Mouse (Mus musculus): ENCODE data around the gene Pde6h. TPM values are rescaled to one million over a fixed set of nuclear protein-coding genes. Genes with fewer than 3 reads are reported as not detected.
"Not testable (repeated sequence)": the region's sequence is repeated elsewhere in the genome, so short reads cannot be mapped to it uniquely, and the experiment has no call there.

The Pde6h gene
- 0.50 and 1.1 TPM in 2 replicates for polyA plus RNA-seq (2012; rRNA removed)

GRCm38 (mm10) chr6:136923532-136923931 lies at the start of gene Pde6h:
Gene Pde6h, plus strand, starts transcription at chr6:136923832.
- DNase-seq (ENCODE audit: extremely low spot score in 1 of 2, low spot score in 1 of 2), result no peak

- peak in 1 of 2 experiments; percentile 54 for DNase-seq (ENCODE audit: extremely low spot score in 1 of 2, low spot score in 1 of 2)
Observed at GRCm38 (mm10) chr6:136874599-136874998, 49.0 kb upstream of the Pde6h start.

GRCm38 (mm10) chr6:136875670-136876069 lies 48.0 kb upstream of the Pde6h start, which contains the start of gene Mgp:
Gene Mgp, minus strand, starts transcription at chr6:136875823.
- DNase-seq (ENCODE audit: extremely low spot score in 1 of 2, low spot score in 1 of 2), result peak; percentile 36 to 78

GRCm38 (mm10) chr6:136881678-136882077 lies 42.0 kb upstream of the Pde6h start:
- no peak for DNase-seq (ENCODE audit: extremely low spot score in 1 of 2, low spot score in 1 of 2)

- no peak for DNase-seq (ENCODE audit: extremely low spot score in 1 of 2, low spot score in 1 of 2)
Observed at GRCm38 (mm10) chr6:136883431-136883915, 40.2 kb upstream of the Pde6h start.

GRCm38 (mm10) chr6:136883961-136884360 lies 39.7 kb upstream of the Pde6h start:
- DNase-seq (ENCODE audit: extremely low spot score in 1 of 2, low spot score in 1 of 2), result no peak

GRCm38 (mm10) chr6:136884766-136885165 lies 38.9 kb upstream of the Pde6h start:
- not testable (repeated sequence) for DNase-seq (ENCODE audit: extremely low spot score in 1 of 2, low spot score in 1 of 2)

GRCm38 (mm10) chr6:136887854-136888253 lies 35.8 kb upstream of the Pde6h start:
- no peak for DNase-seq (ENCODE audit: extremely low spot score in 1 of 2, low spot score in 1 of 2)

GRCm38 (mm10) chr6:136889067-136889466 lies 34.6 kb upstream of the Pde6h start:
- DNase-seq (ENCODE audit: extremely low spot score in 1 of 2, low spot score in 1 of 2), result no peak

GRCm38 (mm10) chr6:136889554-136889953 lies 34.1 kb upstream of the Pde6h start:
- peak in 1 of 2 experiments; percentile 35 for DNase-seq (ENCODE audit: extremely low spot score in 1 of 2, low spot score in 1 of 2)

GRCm38 (mm10) chr6:136892002-136892401 lies 31.6 kb upstream of the Pde6h start:
- no peak for DNase-seq (ENCODE audit: extremely low spot score in 1 of 2, low spot score in 1 of 2)

- DNase-seq (ENCODE audit: extremely low spot score in 1 of 2, low spot score in 1 of 2), result no peak
Observed at GRCm38 (mm10) chr6:136894532-136895339, 28.9 kb upstream of the Pde6h start.

GRCm38 (mm10) chr6:136897789-136898188 lies 25.8 kb upstream of the Pde6h start:
- DNase-seq (ENCODE audit: extremely low spot score in 1 of 2, low spot score in 1 of 2), result no peak

GRCm38 (mm10) chr6:136898222-136898621 lies 25.4 kb upstream of the Pde6h start:
- no peak for DNase-seq (ENCODE audit: extremely low spot score in 1 of 2, low spot score in 1 of 2)

- DNase-seq (ENCODE audit: extremely low spot score in 1 of 2, low spot score in 1 of 2), result no peak
Observed at GRCm38 (mm10) chr6:136898954-136899353, 24.7 kb upstream of the Pde6h start.

- no peak for DNase-seq (ENCODE audit: extremely low spot score in 1 of 2, low spot score in 1 of 2)
Observed at GRCm38 (mm10) chr6:136900369-136901009, 23.1 kb upstream of the Pde6h start.

GRCm38 (mm10) chr6:136901010-136901409 lies 22.6 kb upstream of the Pde6h start:
- no peak for DNase-seq (ENCODE audit: extremely low spot score in 1 of 2, low spot score in 1 of 2)

- DNase-seq (ENCODE audit: extremely low spot score in 1 of 2, low spot score in 1 of 2), result no peak
Observed at GRCm38 (mm10) chr6:136902527-136902926, 21.1 kb upstream of the Pde6h start.

- no peak for DNase-seq (ENCODE audit: extremely low spot score in 1 of 2, low spot score in 1 of 2)
Observed at GRCm38 (mm10) chr6:136903885-136904470, 19.7 kb upstream of the Pde6h start.

- no peak for DNase-seq (ENCODE audit: extremely low spot score in 1 of 2, low spot score in 1 of 2)
Observed at GRCm38 (mm10) chr6:136906283-136906936, 17.2 kb upstream of the Pde6h start.

GRCm38 (mm10) chr6:136906937-136907293 lies 16.7 kb upstream of the Pde6h start:
- DNase-seq (ENCODE audit: extremely low spot score in 1 of 2, low spot score in 1 of 2), result no peak

Measured in frontal cortex, adult 2 months (tissue).